Mouse (Mus musculus) MEL (cell line): ENCODE results near the gene Adtrp.

Experiments used
- CHD1 ChIP-seq: IDR thresholded peaks from 2 replicates; pipeline ENCODE4 v1.6.1; 2012; ENCODE audit warnings: low read depth, mild to moderate bottlenecking, inconsistent platforms, low read length, improper control_type of control experiment
- CHD2 ChIP-seq: IDR thresholded peaks from 2 replicates; pipeline ENCODE4 v1.6.1; 2011; ENCODE audit warnings: low read length, improper control_type of control experiment
- CTCF ChIP-seq, 3 experiments: IDR thresholded peaks in 2 of 3; conservative IDR thresholded peaks in 1 of 3; 2 replicates each; pipeline ENCODE4 v1.5.1; 2011 to 2012; ENCODE audit warnings: low read length in 3 of 3, low read depth in 2 of 3, mild to moderate bottlenecking in 2 of 3, improper control_type of control experiment in 1 of 3, inconsistent platforms in 1 of 3, mixed read lengths in 1 of 3, moderate library complexity in 1 of 3; ENCODE audit not compliant: control insufficient read depth in 1 of 3, insufficient read depth in 1 of 3, poor library complexity in 1 of 3, severe bottlenecking in 1 of 3
- E2F4 ChIP-seq: IDR thresholded peaks from 2 replicates; pipeline ENCODE4 v1.6.1; 2011; ENCODE audit warnings: low read depth, low read length, improper control_type of control experiment, borderline replicate concordance
- ELF1 ChIP-seq: IDR thresholded peaks from 2 replicates; pipeline ENCODE4 v1.6.1; 2014; ENCODE audit warnings: low read depth, mild to moderate bottlenecking, inconsistent platforms, low read length, improper control_type of control experiment, moderate library complexity
- GATA1 ChIP-seq: IDR thresholded peaks from 2 replicates; pipeline ENCODE4 v1.6.1; 2011; ENCODE audit warnings: low read depth, low read length, improper control_type of control experiment
- HCFC1 ChIP-seq: IDR thresholded peaks from 2 replicates; pipeline ENCODE4 v1.6.1; 2012; ENCODE audit warnings: low read depth, mild to moderate bottlenecking, inconsistent platforms, low read length, improper control_type of control experiment, moderate library complexity
- MAX ChIP-seq: IDR thresholded peaks from 2 replicates; pipeline ENCODE4 v1.6.1; 2011; ENCODE audit warnings: low read length, improper control_type of control experiment
- MAZ ChIP-seq: IDR thresholded peaks from 2 replicates; pipeline ENCODE4 v1.6.1; 2012; ENCODE audit warnings: low read depth, mild to moderate bottlenecking, inconsistent platforms, low read length, improper control_type of control experiment
- POLR2A ChIP-seq, 2 experiments: IDR thresholded peaks; 2 replicates each; pipeline ENCODE4 v1.6.1; 2011 to 2012; ENCODE audit warnings: low read length in 2 of 2, mild to moderate bottlenecking in 2 of 2, control low read depth in 1 of 2, improper control_type of control experiment in 1 of 2, low read depth in 1 of 2, moderate library complexity in 1 of 2; ENCODE audit not compliant: control insufficient read depth in 1 of 2, insufficient read depth in 1 of 2, poor library complexity in 1 of 2
- POLR2AphosphoS2 ChIP-seq: IDR thresholded peaks from 2 replicates; pipeline ENCODE4 v1.6.1; 2011; ENCODE audit warnings: low read length, improper control_type of control experiment
- TCF12 ChIP-seq: IDR thresholded peaks from 2 replicates; pipeline ENCODE4 v1.6.1; 2014; ENCODE audit warnings: low read depth, mild to moderate bottlenecking, inconsistent platforms, low read length, improper control_type of control experiment, moderate library complexity
- USF2 ChIP-seq, 2 experiments: IDR thresholded peaks; 2 replicates each; pipeline ENCODE4 v1.6.1; 2011 to 2012; ENCODE audit warnings: improper control_type of control experiment in 2 of 2, low read length in 2 of 2, borderline replicate concordance in 1 of 2, inconsistent platforms in 1 of 2, low read depth in 1 of 2, mild to moderate bottlenecking in 1 of 2; ENCODE audit not compliant: insufficient read depth in 1 of 2

DNA sequence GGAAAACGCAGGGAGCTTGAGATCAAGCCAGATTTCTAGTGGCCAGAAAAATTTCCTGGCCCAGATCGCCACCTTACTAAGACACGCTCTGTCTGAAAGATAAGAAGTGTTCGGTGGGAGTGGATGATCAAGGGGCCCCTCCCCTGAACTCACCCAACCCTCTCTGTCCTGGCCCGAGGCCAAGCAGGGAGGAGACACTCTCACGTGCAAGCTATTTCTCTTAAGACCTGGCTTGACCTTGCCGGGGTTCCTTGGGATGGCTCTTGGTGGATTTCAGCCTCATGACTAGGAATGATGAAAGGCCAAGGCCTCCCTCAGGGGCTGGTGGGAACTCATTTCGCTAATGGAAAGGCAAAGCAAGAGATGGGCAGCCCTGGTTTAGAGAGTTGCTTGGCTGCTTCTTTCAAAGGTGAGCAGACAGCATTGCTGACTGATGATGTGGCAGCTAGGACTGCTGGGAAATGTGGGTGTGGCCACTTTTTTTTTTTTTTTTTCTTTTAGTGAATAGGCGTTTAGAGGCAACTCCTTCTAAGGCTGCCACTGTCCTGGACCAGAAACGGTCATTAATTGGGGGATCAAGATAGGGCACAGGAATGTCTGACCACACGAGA, at the start of gene Adtrp:
- no peak for TF ChIP-seq MAX
- TF ChIP-seq CHD1, result no peak
- TF ChIP-seq HCFC1, result no peak
- TF ChIP-seq POLR2AphosphoS2, result no peak
- no peak for TF ChIP-seq MAZ
- no peak for TF ChIP-seq CTCF (IDR thresholded peaks at IDR 0.05 in 2 of 3, conservative IDR thresholded peaks at IDR 0.05 in 1 of 3; ENCODE audit: control insufficient read depth in 1 of 3, insufficient read depth in 1 of 3, low read depth in 2 of 3, low read length in 3 of 3, poor library complexity in 1 of 3, severe bottlenecking in 1 of 3)
- no peak for TF ChIP-seq CHD2
- TF ChIP-seq TCF12, result no peak
- TF ChIP-seq E2F4, result no peak
- no peak for TF ChIP-seq POLR2A (IDR thresholded peaks at IDR 0.05; ENCODE audit: control insufficient read depth in 1 of 2, insufficient read depth in 1 of 2, low read depth in 1 of 2, low read length in 2 of 2, poor library complexity in 1 of 2)
- TF ChIP-seq GATA1, result no peak
- no peak for TF ChIP-seq USF2 (IDR thresholded peaks at IDR 0.05; ENCODE audit: borderline replicate concordance in 1 of 2, insufficient read depth in 1 of 2, low read depth in 1 of 2, low read length in 2 of 2)
- no peak for TF ChIP-seq ELF1
